Mouse (Mus musculus): ENCODE results near the gene Icos.

Gene Icos

GRCm38 (mm10) chr1:61035270-61035669, 57.5 kb downstream of the Icos start:
- DNase-seq (ENCODE audit: extremely low read depth, low read depth, low spot score), result no peak

- DNase-seq (ENCODE audit: extremely low read depth, low read depth, low spot score), result no peak
These were observed 60.5 kb downstream of the Icos start for GRCm38 (mm10) chr1:61038223-61038622.

- no peak for DNase-seq (ENCODE audit: extremely low read depth, low read depth, low spot score)
These were observed 61.6 kb downstream of the Icos start for GRCm38 (mm10) chr1:61039310-61039709.

GRCm38 (mm10) chr1:61040401-61040800, 62.7 kb downstream of the Icos start:
- no peak for DNase-seq (ENCODE audit: extremely low read depth, low read depth, low spot score)

- DNase-seq (ENCODE audit: extremely low read depth, low read depth, low spot score), result no peak
These were observed 65.1 kb downstream of the Icos start for GRCm38 (mm10) chr1:61042842-61043241.

- DNase-seq (ENCODE audit: extremely low read depth, low read depth, low spot score), result no peak
These were observed 68.5 kb downstream of the Icos start for GRCm38 (mm10) chr1:61046055-61046705.

GRCm38 (mm10) chr1:61047336-61047735, 69.6 kb downstream of the Icos start:
- DNase-seq (ENCODE audit: extremely low read depth, low read depth, low spot score), result no peak
